Mouse (Mus musculus) skeletal muscle tissue, adult 2 months (tissue): ENCODE measurements around the gene Rccd1.
"Not testable (repeated sequence)": the region's sequence is repeated elsewhere in the genome, so short reads cannot be mapped to it uniquely, and the experiment has no call there.

ENCODE experiments used
- DNase-seq: peaks from one replicate; pipeline ENCODE4 v3.0.0-alpha.2; 2012; ENCODE audit warnings: low read depth, low spot score

Gene Rccd1

GRCm38 (mm10) chr7:80346173-80346572 is 21.9 kb upstream of the Rccd1 start:
- DNase-seq = no peak

DNA sequence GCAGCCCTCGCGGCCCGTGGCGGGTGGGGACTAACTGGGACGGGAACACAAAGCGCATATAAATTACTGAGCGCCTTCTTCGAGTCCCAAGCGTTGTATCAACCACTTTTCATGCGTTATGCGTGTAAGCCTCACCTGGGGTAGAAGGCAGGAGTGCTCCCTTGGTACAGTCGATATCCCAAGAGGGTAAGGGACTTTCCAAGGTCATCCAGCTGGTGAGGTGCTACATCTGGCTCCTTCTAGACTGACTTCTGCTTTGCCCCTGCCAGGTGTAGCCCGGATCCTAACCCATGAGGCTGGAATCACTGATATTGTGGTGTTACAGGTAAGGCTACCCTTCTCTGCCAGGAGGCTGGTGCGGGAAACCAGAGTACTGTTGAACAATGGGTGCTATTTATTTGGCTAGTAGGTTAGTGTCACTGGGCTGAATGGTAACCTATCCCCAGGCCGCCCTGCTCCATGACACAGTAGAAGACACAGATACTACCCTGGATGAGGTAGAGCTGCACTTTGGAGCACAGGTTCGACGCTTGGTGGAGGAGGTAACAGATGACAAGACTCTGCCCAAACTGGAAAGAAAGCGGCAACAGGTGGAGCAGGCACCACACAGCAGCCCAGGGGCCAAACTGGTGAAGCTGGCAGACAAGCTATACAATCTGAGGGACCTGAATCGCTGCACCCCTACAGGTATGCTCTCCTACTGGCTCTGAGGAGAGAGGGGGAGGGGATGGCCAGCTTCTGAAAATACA is 19.2 kb upstream of the Rccd1 start:
- DNase-seq = no peak

DNA sequence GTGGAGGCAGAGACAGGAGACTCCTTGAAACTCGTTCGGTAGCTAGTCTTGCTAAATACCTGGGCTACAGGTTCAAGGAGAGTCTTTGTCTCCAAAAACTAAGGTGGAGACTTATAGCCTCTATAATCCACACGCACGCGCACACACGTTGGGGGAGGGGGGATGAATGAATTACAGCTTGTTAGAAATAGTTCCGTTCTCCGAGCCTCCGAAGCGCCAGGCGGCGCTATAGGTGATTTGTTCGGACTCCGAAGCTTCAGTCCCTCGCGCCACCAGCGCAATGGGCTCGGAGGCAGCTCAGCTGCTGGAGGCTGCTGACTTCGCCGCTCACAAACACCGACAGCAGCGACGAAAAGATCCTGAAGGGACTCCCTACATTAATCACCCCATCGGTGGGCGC is 18.6 kb upstream of the Rccd1 start, which contains the start of gene Hddc3:
TSS of gene Hddc3 (plus strand) at position 247 of the 400 bp plus-strand sequence.
- DNase-seq = peak; percentile 86

DNA sequence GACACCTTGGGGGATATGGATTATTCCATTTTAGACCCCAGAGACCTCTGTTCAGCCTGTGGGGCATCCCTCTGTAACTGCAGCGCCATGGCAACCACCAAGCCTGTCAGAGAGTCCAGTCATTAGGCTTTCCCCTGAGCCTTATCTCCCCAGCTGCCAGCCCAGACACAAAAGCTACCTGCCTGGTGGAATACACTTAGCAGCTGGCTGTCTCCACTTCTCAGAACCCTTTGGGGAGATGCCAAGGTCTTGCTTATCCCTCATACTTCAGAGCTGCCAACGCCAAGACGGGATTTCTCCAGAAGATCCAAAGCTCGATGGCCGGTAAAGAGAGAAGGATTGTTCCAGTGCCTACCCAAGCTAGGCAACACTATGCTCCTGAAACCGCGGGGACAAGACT is 17.5 kb upstream of the Rccd1 start:
- DNase-seq = no peak

DNA sequence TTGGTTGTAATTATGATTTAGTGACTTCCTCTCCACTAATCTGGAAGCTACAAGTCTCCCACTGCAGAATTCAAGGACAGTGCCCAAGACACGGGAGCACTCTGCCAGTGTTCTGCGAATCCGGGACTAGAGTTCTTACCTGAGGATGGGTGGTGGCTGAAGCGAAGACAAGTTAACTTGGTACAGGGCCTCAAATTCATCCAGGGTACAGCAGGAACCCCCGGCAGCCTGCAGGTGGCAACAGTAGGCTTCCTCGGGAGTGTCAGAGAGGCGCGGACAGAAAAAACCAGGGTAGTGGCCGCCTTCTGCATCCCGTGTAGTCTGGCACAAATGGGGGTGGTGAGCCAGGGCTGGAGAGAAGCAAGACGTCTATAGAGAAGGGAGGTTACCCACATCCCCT is 16.5 kb upstream of the Rccd1 start, which contains the start of gene Unc45a:
TSS of gene Unc45a (minus strand) at position 213 of the 400 bp plus-strand sequence.
- peak; percentile 71 for DNase-seq

DNA sequence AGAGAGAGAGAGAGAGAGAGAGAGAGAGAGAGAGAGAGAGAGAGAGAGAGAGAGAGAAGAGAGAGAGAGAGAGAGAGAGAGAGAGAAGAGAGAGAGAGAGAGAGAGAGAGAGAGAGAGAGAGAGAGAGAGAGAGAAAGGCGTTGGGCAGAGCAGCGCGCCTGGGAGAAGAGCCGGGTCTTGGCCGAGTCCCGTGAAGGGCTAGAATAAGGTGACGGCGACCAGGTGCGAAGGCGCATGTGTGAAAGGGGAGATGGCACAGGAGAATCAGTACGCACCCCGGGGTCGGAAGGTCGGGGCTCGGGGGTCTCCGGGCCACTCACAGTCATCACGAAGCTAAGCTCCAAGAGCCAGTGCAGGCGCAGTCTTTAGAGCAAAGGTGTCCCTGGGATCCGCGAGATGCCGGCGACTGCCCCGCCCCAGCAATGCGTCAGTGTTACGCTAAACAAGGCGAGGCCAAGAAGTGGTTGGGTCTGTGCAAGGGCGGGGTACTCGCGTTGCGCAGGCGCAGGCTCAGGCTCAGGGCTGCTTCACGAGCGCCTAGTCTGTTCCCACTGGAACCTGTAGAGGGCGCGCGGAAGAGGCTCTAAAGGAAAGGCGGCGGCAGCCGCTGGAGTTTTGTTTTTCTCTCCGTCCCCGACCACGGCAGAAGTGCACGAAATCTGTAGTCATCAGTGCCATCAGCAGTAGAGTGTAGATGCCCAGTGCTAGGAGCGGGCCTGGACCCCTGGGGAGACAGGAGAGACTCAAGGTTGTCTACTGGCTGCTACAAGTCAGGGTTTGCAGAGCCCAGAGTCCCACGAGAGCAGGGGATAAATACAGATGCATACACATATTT is 15.8 kb upstream of the Rccd1 start:
- peak; percentile 98 for DNase-seq

DNA sequence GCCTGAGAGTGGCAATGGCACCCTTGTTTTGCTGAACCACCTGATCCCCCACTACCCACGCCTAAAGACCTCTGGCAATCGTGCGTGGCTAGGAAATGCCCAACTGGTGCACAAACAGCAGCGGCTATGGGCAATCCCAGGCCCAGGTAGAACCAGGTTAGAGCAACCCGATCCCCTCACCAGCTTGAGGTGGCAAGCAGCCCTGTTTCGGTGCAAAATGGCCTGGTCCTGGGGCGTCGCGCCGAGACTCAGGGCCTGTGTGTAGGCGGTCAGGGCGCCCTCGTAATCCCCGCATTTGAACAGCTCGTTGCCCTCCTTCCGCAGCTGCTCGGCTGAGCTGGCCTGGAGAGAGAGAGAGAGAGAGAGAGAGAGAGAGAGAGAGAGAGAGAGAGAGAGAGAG is 15.1 kb upstream of the Rccd1 start:
- DNase-seq = no peak

GRCm38 (mm10) chr7:80336932-80337331 is 12.7 kb upstream of the Rccd1 start:
- no peak for DNase-seq

GRCm38 (mm10) chr7:80334848-80335247 is 10.6 kb upstream of the Rccd1 start:
- DNase-seq = no peak

DNA sequence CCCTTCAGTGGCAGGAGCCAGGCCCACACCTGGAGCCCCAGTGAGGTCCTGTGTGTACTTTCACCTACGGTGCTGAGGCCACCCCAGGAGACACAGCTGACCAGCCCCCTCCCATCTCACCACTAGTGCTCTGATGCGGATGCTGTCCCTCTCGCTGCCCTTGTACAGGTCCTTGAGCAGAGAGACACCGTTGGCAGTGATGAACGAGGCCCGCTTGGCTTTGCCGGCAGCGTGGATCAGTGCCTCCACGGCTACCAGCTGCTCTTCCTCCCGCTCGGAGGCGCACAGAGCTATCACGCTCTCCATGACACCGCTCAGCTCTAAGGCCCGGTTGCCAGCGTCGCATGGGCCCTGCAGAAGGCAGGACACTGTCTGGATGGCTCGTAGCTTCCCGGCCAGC is 7.2 kb upstream of the Rccd1 start:
- DNase-seq = no peak

- DNase-seq = no peak
These were observed 6.0 kb upstream of the Rccd1 start for GRCm38 (mm10) chr7:80330278-80330677.

GRCm38 (mm10) chr7:80326076-80326475 is 1.8 kb upstream of the Rccd1 start:
- no peak for DNase-seq

DNA sequence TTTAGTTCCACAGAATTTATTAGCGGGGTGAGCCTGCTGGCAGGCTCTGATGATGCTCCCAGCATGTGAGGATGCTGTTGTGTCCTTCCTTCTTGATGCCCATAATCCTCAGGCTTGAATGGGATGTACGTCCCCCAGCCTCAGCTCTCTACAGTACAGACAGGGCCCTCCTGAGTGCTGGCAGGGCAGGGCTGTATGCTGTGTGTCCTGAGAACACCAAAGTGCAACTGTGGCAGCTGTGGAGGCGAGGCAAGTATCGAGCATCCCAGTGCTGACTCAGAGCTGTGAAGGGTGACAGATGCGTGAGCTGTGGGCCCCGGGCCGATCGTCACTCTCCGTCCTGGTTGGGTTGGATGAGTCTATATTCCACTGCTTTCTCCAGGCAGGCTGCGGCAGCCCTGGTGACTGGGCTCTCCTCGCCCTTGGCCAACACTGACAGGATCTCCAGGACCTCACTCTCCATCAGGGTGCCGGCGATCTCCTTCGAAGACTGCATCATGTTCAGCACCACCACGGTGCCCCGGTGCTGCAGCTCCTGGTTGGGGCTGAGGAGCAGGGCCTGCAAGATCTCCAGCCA is 1.1 kb upstream of the Rccd1 start:
- no peak for DNase-seq

GRCm38 (mm10) chr7:80324816-80325119 is 514 bp upstream of the Rccd1 start:
- not testable (repeated sequence) for DNase-seq

DNA sequence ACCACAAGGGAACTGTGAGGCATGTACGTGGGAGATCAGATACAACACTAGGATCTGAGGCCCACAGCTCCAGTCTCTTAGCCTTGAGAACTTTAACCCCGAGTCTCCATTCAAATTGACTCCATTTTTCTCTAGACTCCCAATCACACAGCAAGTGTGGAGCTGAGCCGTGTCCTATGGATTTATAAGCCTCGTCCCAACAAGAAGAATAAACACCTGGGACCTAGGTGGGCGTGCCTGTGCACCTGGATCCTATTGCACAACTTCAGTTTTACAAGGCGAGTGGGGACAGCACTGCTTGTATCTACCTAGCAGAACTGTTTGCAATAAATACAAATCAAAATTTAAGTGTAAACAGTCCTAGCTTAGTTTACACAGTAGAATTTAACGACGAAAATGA is 918 bp downstream of the Rccd1 start:
- no peak for DNase-seq

- no peak for DNase-seq
These were observed 4.3 kb downstream of the Rccd1 start for GRCm38 (mm10) chr7:80319846-80320496.

DNA sequence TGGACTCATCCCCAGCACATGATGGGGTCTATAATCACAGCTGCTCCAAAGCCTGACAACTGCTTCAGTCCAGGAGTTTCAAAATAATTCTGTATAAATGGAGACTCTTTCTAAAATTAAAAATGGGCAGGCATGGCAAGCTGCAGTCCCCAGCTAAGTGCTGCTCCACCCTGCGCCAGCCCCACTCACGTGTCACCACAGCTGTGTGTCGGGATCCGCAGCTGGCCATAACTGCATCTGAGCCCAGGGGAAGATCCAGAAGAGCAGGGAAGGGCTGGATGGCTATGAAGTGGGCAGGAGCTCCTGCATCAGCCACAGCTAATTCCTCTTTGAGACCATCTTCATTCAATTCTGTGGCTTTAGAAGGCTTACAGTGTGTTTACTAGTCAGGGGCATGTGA is 5.6 kb downstream of the Rccd1 start:
- DNase-seq = no peak

DNA sequence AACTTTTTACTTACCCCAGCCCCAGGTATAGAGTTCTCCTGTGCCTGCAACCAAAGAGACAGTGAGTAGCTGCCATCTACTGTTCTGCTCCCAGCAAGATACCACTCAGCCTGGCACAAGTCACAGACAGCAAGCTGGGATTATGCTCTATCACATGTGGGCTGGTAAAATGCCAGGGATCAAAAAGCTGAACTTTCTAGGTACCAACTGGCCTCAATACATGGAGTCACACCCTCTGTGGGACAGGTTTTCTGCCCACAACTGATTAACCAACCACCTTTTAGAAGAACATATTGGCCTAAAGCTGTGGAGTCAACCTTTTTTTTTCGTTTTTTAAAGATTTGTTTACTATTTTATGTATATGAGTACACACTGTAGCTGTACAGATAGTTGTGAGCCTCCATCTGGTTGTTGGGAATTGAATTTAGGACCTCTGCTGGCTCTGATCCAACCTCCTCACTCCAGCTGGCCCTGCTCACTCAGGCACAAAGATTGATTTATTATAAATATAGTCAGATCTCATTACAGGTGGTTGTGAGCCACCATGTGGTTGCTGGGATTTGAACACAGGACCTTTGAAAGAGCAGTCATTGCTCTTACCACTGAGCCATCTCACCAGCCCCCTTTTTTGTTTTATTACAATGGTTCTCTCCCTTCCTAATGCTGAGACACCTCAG is 6.7 kb downstream of the Rccd1 start:
- no peak for DNase-seq

DNA sequence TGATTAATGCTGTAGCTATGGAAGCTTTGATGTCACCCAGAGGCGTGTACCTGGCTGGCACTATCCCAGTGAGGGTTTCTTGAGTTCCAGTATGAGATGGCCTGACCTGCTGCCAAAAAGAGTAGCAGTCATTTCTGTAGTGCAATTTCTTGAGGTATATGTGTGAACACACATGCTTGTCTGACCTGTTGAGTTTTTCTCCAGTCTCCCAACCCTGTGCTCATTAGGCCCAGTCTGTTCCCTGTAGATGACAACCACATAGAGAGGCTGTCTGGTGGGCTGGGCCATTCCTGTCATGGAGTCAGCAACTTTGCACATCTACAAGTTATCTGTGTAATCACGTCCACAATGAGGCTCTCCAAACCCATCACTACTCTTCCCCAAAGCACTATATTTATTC is 8.5 kb downstream of the Rccd1 start:
- no peak for DNase-seq

DNA sequence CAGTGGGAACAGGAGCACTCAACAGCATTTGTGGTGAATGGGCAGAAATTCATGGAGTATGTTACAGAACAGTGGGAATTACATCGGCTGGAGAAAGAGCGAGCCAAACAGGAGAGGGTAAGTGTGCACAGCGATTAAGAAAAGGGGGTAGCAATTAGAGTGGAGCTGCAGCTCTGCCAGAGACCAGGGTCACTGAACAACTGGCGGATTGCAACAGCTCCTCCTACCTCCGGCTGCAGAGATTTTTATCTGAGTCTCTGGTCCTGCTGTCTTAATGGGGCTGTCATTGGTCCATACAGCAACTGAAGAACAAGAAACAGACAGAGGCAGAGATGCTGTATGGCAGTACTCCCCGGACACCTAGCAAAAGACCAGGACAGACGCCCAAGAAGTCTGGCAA is 13.5 kb downstream of the Rccd1 start:
- no peak for DNase-seq

DNA sequence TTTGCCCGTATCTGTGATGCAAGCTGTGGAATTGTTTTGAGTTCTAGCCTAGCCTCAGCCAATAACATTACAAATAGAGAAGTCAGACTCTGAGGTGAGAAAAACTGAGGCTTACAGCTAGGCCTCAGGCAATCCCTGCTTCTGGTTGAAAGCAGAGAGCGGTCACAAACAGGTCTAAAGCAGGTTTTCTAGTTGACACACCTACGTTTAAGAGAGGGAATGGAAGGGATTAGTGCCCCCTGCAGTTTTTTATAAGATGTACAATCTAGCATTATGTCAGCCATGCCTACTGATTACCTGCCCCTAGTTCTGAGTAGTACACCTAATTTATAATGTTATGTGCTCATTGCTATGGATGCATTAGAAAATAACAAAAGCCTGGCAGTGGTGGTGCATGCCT is 16.5 kb downstream of the Rccd1 start:
- no peak for DNase-seq

- DNase-seq = no peak
These were observed 22.7 kb downstream of the Rccd1 start for GRCm38 (mm10) chr7:80301522-80301921.
